Mouse (Mus musculus) large intestine, adult 2 months (tissue): Measurements from ENCODE around the gene Catsperz. TPM values are rescaled to one million over a fixed set of nuclear protein-coding genes. Genes with fewer than 3 reads are reported as not detected.
"Not testable (repeated sequence)": the region's sequence is repeated elsewhere in the genome, so short reads cannot be mapped to it uniquely, and the experiment has no call there.

ENCODE experiments used
- DNase-seq: peaks from one replicate; pipeline ENCODE4 v3.0.0-alpha.2; 2012; ENCODE audit warnings: low read depth, low spot score
- WGBS: fragments of 180-500 bp; shearing (Covaris S2); methylation state at CpG from one replicate; pipeline ENCODE4 v1.1.7; 2018; 5-methylcytosine and 5-hydroxymethylcytosine counted together
- polyA plus RNA-seq: library from polyadenylated mRNA; depleted of rRNA; stranded (reverse); fragments of >200 nt; gene quantifications from 2 replicates; pipeline ENCODE4 v1.2.3, GENCODE M21; 2012

Catsperz gene
- polyA plus RNA-seq, 1 experiment, result 0.19 TPM

- no peak for DNase-seq
- WGBS, result 77% methylated on average over 19 of the region's 19 CpGs
Observed at GRCm38 (mm10) chr19:6911101-6912074, 13.8 kb downstream of the Catsperz start.

GRCm38 (mm10) chr19:6910306-6910705, 14.9 kb downstream of the Catsperz start:
- under 1% methylated on average over 30 of the region's 30 CpGs for WGBS
- not testable (repeated sequence) for DNase-seq

- under 1% methylated on average over 65 of the region's 65 CpGs for WGBS
- DNase-seq, result peak; percentile 68
Observed at GRCm38 (mm10) chr19:6909507-6910289, 15.5 kb downstream of the Catsperz start, which contains the start of the genes Trmt112 and Prdx5. Gene Trmt112 (plus strand): TSS chr19:6909698. Gene Prdx5 (minus strand): TSS chr19:6910106.

- 2% methylated on average over 11 of the region's 11 CpGs for whole genome bisulfite sequencing
Observed at GRCm38 (mm10) chr19:6909021-6909420, 16.2 kb downstream of the Catsperz start.

GRCm38 (mm10) chr19:6907811-6908540, 17.2 kb downstream of the Catsperz start:
- DNase-seq, result no peak
- 78% methylated on average over 7 of the region's 7 CpGs for WGBS

More at GRCm38 (mm10) chr19:6909021-6909420, 16.2 kb downstream of the Catsperz start:
- no peak for DNase-seq

- DNase-seq, result no peak
- 90% methylated on average over 8 of the region's 8 CpGs for WGBS
Observed at GRCm38 (mm10) chr19:6907094-6907493, 18.1 kb downstream of the Catsperz start.

- no peak for DNase-seq
- 69% methylated on average over 3 of the region's 3 CpGs for WGBS
Observed at GRCm38 (mm10) chr19:6906199-6906598, 19.0 kb downstream of the Catsperz start.

GRCm38 (mm10) chr19:6905498-6906159, 19.6 kb downstream of the Catsperz start:
- 89% methylated on average over 11 of the region's 11 CpGs for WGBS
- no peak for DNase-seq

GRCm38 (mm10) chr19:6904846-6905245, 20.3 kb downstream of the Catsperz start:
- no peak for DNase-seq
- 72% methylated on average over 2 of the region's 2 CpGs for WGBS

- 79% methylated on average over 1 of the region's 1 CpGs for WGBS
- DNase-seq, result no peak
Observed at GRCm38 (mm10) chr19:6903031-6903430, 22.1 kb downstream of the Catsperz start.

- 41% methylated on average over 4 of the region's 4 CpGs for WGBS
- DNase-seq, result no peak
Observed at GRCm38 (mm10) chr19:6899641-6900040, 25.5 kb downstream of the Catsperz start.

GRCm38 (mm10) chr19:6895608-6896305, 29.4 kb downstream of the Catsperz start:
- WGBS, result 65% methylated on average over 18 of the region's 18 CpGs
- not testable (repeated sequence) for DNase-seq

- WGBS, result 87% methylated on average over 14 of the region's 14 CpGs
- no peak for DNase-seq
Observed at GRCm38 (mm10) chr19:6893731-6894451, 31.3 kb downstream of the Catsperz start.

GRCm38 (mm10) chr19:6892512-6892911, 32.7 kb downstream of the Catsperz start:
- 24% methylated on average over 4 of the region's 4 CpGs for WGBS
- no peak for DNase-seq

- WGBS, result 79% methylated on average over 4 of the region's 4 CpGs
- no peak for DNase-seq
Observed at GRCm38 (mm10) chr19:6877965-6878364, 47.2 kb downstream of the Catsperz start.

- no peak for DNase-seq
Observed at GRCm38 (mm10) chr19:6876799-6877198, 48.4 kb downstream of the Catsperz start.

GRCm38 (mm10) chr19:6875834-6876233, 49.3 kb downstream of the Catsperz start:
- DNase-seq, result no peak
- WGBS, result 73% methylated on average over 6 of the region's 6 CpGs

- no peak for DNase-seq
- WGBS, result 85% methylated on average over 1 of the region's 1 CpGs
Observed at GRCm38 (mm10) chr19:6874257-6874656, 50.9 kb downstream of the Catsperz start.
